Mouse (Mus musculus) mouse trophoblast stem cell (cell line): ENCODE data around the gene Gm13941.

ENCODE experiments used
- in situ Hi-C, 2 experiments: fragments of 300-500 bp; cut with MseI, MboI; formaldehyde crosslinking; loops; 2 replicates in 1 of 2; 3 replicates in 1 of 2; pipeline ENCODE4 v1.15.1; 2025

Gm13941 gene

GRCm38 (mm10) chr2:111105882-111106281 is at the start of gene Gm13941:
Gm13941 (minus strand) TSS chr2:111105982.
- in situ Hi-C loops, result no loop called here

DNA sequence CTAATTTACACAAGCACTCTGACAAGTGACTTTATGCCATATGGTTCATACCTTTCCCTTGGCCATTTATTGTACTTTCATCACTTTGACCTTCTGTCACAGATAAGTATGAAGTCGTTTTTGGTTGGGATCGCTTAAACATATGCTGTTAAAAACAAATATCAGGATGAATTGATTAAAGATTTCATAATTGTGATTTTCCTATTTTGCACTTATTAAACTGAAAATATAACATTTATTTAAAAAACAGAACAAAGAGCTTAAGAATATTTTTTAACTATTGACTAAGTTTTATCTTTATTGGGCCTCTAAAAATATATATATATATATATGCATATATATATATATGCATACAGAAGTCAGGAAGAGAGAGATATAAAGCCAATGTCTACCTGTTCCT is 47.1 kb upstream of the Gm13941 start, which contains the start of gene Gm15130:
TSS of gene Gm15130 (minus strand) at position 101 of the 400 bp plus-strand sequence.
- in situ Hi-C loops, result no loop called here

DNA sequence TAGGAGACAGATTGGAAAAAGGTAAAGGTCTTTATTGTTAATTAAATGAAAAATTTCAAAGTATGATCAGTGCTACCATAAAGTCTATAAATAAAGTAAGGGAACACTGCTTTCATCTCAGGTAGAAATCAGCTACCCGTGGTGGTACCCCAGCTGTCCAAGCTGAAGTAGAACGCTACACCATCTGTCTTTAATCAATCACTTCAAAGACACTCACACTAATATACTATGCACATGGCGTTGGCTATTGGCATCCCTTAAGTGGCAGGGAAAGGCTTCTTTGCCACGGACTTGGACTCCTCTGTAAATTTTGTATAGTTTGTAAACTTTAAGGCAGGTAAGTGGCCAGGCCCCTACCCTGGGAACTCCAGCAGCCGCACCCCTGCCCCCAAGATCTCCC is 30.0 kb upstream of the Gm13941 start:
- in situ Hi-C loops, result no loop called here

GRCm38 (mm10) chr2:111058586-111059261 is 47.1 kb downstream of the Gm13941 start:
- in situ Hi-C loops, result no loop called here
